Mouse (Mus musculus): Measurements from ENCODE around the gene Hivep3. TPM values are rescaled to one million over a fixed set of nuclear protein-coding genes. Genes with fewer than 3 reads are reported as not detected.

The Hivep3 gene
- total RNA-seq, 2 experiments from 2014 or later: 63.9 to 64.4 TPM

- DNase-seq: peak; percentile 64
- intact Hi-C loops (cut with DNase I): no loop called here
These were observed 136.8 kb downstream of the Hivep3 start for GRCm38 (mm10) chr4:119870411-119870810.

- intact Hi-C loops (cut with DNase I): no loop called here
- peak; percentile 84 for DNase-seq
These were observed 137.9 kb downstream of the Hivep3 start for GRCm38 (mm10) chr4:119871441-119871840.

GRCm38 (mm10) chr4:119871861-119872582 is 138.4 kb downstream of the Hivep3 start:
- intact Hi-C loops (cut with DNase I): no loop called here
- DNase-seq: peak; percentile 63

- intact Hi-C loops (cut with DNase I): no loop called here
- DNase-seq: no peak
These were observed 140.4 kb downstream of the Hivep3 start for GRCm38 (mm10) chr4:119873935-119874334.

GRCm38 (mm10) chr4:119875592-119875991 is 142.0 kb downstream of the Hivep3 start:
- intact Hi-C loops (cut with DNase I): no loop called here

GRCm38 (mm10) chr4:119876535-119877160 is 143.1 kb downstream of the Hivep3 start:
- intact Hi-C loops (cut with DNase I): no loop called here
- DNase-seq: peak; percentile 55

More at GRCm38 (mm10) chr4:119875592-119875991, 142.0 kb downstream of the Hivep3 start:
- no peak for DNase-seq

GRCm38 (mm10) chr4:119878218-119878617 is 144.6 kb downstream of the Hivep3 start:
- DNase-seq: no peak
- intact Hi-C loops (cut with DNase I): no loop called here

- intact Hi-C loops (cut with DNase I): no loop called here
- DNase-seq: peak; percentile 40
These were observed 146.1 kb downstream of the Hivep3 start for GRCm38 (mm10) chr4:119879671-119880070.

- intact Hi-C loops (cut with DNase I): no loop called here
- DNase-seq: no peak
These were observed 146.7 kb downstream of the Hivep3 start for GRCm38 (mm10) chr4:119880270-119880669.

- intact Hi-C loops (cut with DNase I): no loop called here
- no peak for DNase-seq
These were observed 147.7 kb downstream of the Hivep3 start for GRCm38 (mm10) chr4:119881292-119881691.

- intact Hi-C loops (cut with DNase I): no loop called here
- no peak for DNase-seq
These were observed 148.8 kb downstream of the Hivep3 start for GRCm38 (mm10) chr4:119882401-119882800.

- DNase-seq: no peak
- intact Hi-C loops (cut with DNase I): no loop called here
These were observed 149.2 kb downstream of the Hivep3 start for GRCm38 (mm10) chr4:119882814-119883213.

GRCm38 (mm10) chr4:119886621-119887020 is 153.0 kb downstream of the Hivep3 start:
- no peak for DNase-seq
- intact Hi-C loops (cut with DNase I): no loop called here

- intact Hi-C loops (cut with DNase I): no loop called here
- DNase-seq: no peak
These were observed 154.1 kb downstream of the Hivep3 start for GRCm38 (mm10) chr4:119887523-119888177.

GRCm38 (mm10) chr4:119889760-119890159 is 156.2 kb downstream of the Hivep3 start:
- intact Hi-C loops (cut with DNase I): no loop called here
- no peak for DNase-seq

GRCm38 (mm10) chr4:119893255-119893779 is 159.7 kb downstream of the Hivep3 start:
- no peak for DNase-seq
- intact Hi-C loops (cut with DNase I): no loop called here

GRCm38 (mm10) chr4:119894797-119895458 is 161.3 kb downstream of the Hivep3 start:
- intact Hi-C loops (cut with DNase I): no loop called here
- no peak for DNase-seq

- DNase-seq: no peak
- intact Hi-C loops (cut with DNase I): no loop called here
These were observed 161.9 kb downstream of the Hivep3 start for GRCm38 (mm10) chr4:119895504-119895903.

- no peak for DNase-seq
- intact Hi-C loops (cut with DNase I): no loop called here
These were observed 163.0 kb downstream of the Hivep3 start for GRCm38 (mm10) chr4:119896572-119896971.

GRCm38 (mm10) chr4:119897054-119897855 is 163.7 kb downstream of the Hivep3 start:
- DNase-seq: no peak
- intact Hi-C loops (cut with DNase I): no loop called here
